Mouse (Mus musculus): ENCODE data around the gene Gdf2. TPM values are rescaled to one million over a fixed set of nuclear protein-coding genes. Genes with fewer than 3 reads are reported as not detected.

Gene Gdf2
- total RNA-seq, 1 experiment from 2014 or later, result not detected

Other genes starting within 250 kb of the Gdf2 start
- gene Gdf10, start 17.5 kb upstream of the Gdf2 start, total RNA-seq (2017), result not detected in 2 replicates
- not detected in 2 replicates for gene Rbp3, start 13.0 kb downstream of the Gdf2 start, total RNA-seq (2017)
- gene Zfp488, start 37.7 kb downstream of the Gdf2 start, total RNA-seq (2017), result not detected in 2 replicates
- not detected in 2 replicates for gene Gm30083, start 74.1 kb downstream of the Gdf2 start, total RNA-seq (2017)
- not detected in 2 replicates for gene Gm5460, start 75.7 kb downstream of the Gdf2 start, total RNA-seq (2017)
- not detected in 2 replicates for gene Antxrl, start 111.7 kb downstream of the Gdf2 start, total RNA-seq (2017)
- gene Anxa8, start 144.9 kb downstream of the Gdf2 start, total RNA-seq (2017), result not detected in 2 replicates
- gene A630023A22Rik, start 161.7 kb downstream of the Gdf2 start, total RNA-seq (2017), result not detected in 2 replicates
- gene Npy4r, start 211.4 kb downstream of the Gdf2 start, total RNA-seq (2017), result not detected in 2 replicates